Mouse (Mus musculus) ES-E14 (cell line): ENCODE measurements around the gene Ankrd24. TPM values are rescaled to one million over a fixed set of nuclear protein-coding genes. Genes with fewer than 3 reads are reported as not detected.

Experiments used
- DNase-seq: peaks from one replicate; pipeline ENCODE4 v3.0.0-alpha.2; 2013; ENCODE audit warnings: low read depth, low spot score
- H3K27ac ChIP-seq: 2 replicates; pipeline ENCODE4 v1.5.1; 2012; ENCODE audit warnings: low read depth, mild to moderate bottlenecking, low read length, moderate library complexity, mixed read lengths; ENCODE audit not compliant: poor library complexity, insufficient read depth, severe bottlenecking
- H3K36me3 ChIP-seq: 2 replicates; pipeline ENCODE4 v1.6.1; 2012; ENCODE audit warnings: mild to moderate bottlenecking, low read length, moderate library complexity, mixed read lengths; ENCODE audit not compliant: control insufficient read depth, poor library complexity, insufficient read depth, severe bottlenecking
- H3K4me1 ChIP-seq, 2 experiments: fragments of 150-350 bp in 1 of 2; sonication (generic) in 1 of 2; 2 replicates each; pipeline ENCODE4 v1.6.1; 2012; ENCODE audit warnings: low read length in 2 of 2, mild to moderate bottlenecking in 1 of 2, mixed read lengths in 1 of 2; ENCODE audit not compliant: control insufficient read depth in 2 of 2, insufficient read depth in 2 of 2, poor library complexity in 1 of 2
- H3K4me3 ChIP-seq, 2 experiments: fragments of 150-350 bp in 1 of 2; sonication (generic) in 1 of 2; 2 replicates each; pipeline ENCODE4 v1.5.1; 2012; ENCODE audit warnings: low read length in 2 of 2, low read depth in 1 of 2, mild to moderate bottlenecking in 1 of 2, mixed read lengths in 1 of 2; ENCODE audit not compliant: insufficient read depth in 1 of 2, poor library complexity in 1 of 2, severe bottlenecking in 1 of 2
- H3K9ac ChIP-seq: 2 replicates; pipeline ENCODE4 v1.6.1; 2012; ENCODE audit warnings: low read depth, mild to moderate bottlenecking, low read length, mixed read lengths; ENCODE audit not compliant: poor library complexity, insufficient read depth, severe bottlenecking
- H3K9me3 ChIP-seq: fragments of 150-350 bp; sonication (generic); 2 replicates; pipeline ENCODE4 v1.6.1; 2012; ENCODE audit warnings: low read depth, mild to moderate bottlenecking, low read length; ENCODE audit not compliant: control insufficient read depth, insufficient read depth
- CHD2 ChIP-seq: IDR thresholded peaks from 2 replicates; pipeline ENCODE4 v1.6.1; 2014; ENCODE audit warnings: mild to moderate bottlenecking, low read depth, low read length, inconsistent platforms
- HCFC1 ChIP-seq: IDR thresholded peaks from 2 replicates; pipeline ENCODE4 v1.6.1; 2012; ENCODE audit warnings: low read length, inconsistent platforms, borderline replicate concordance; ENCODE audit not compliant: insufficient read depth
- MAFK ChIP-seq: IDR thresholded peaks from 2 replicates; pipeline ENCODE4 v1.6.1; 2014; ENCODE audit warnings: mild to moderate bottlenecking, low read depth, low read length, inconsistent platforms; ENCODE audit not compliant: insufficient read depth
- ZC3H11A ChIP-seq: IDR thresholded peaks from 2 replicates; pipeline ENCODE4 v1.6.1; 2012; ENCODE audit warnings: low read depth, mild to moderate bottlenecking, inconsistent platforms, low read length, borderline replicate concordance
- ZNF384 ChIP-seq: IDR thresholded peaks from 2 replicates; pipeline ENCODE4 v1.6.1; 2012; ENCODE audit warnings: low read depth, low read length, inconsistent platforms
- in situ Hi-C, 2 experiments: fragments of 600-800 bp; cut with MboI; formaldehyde crosslinking; loops; one replicate each; pipeline ENCODE4 v1.15.1; 2025; ENCODE audit warnings: low sequenced_read_pairs in 2 of 2, inconsistent platforms in 1 of 2; ENCODE audit not compliant: unreplicated experiment in 2 of 2
- total RNA-seq: library from RNA; depleted of rRNA; stranded (reverse); fragments of 300-350 nt; gene quantifications from 2 replicates; pipeline ENCODE4 v1.2.3, GENCODE M21; 2012

The Ankrd24 gene
- total RNA-seq, 1 experiment = 14.4 TPM

DNA sequence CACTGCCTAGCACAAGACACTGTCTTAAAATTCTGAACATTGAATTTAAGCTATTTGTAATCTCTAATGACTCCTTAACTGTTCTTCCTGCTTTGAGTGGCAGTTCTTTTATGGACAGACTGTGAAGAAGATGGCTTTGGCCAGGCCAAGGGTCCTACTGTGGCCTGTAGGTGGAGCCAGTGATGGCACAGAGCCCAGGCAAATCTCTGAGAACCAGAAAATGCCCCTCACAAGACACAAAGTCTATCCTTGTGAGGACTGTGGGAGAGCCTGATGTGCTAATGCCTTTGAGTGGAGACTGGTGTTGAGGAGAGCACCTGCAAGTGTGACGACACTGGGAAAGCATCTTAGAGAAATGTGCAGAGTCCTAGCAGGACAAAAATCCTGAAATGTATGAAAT lies 20.0 kb upstream of the Ankrd24 start:
- H3K4me1 ChIP-seq = peaks cover 0 to 16% of the 10 kb centered on the region in 2 experiments; a peak in 1 of 4 replicates
- TF ChIP-seq ZC3H11A (no peak), HCFC1 (no peak), ZNF384 (no peak), CHD2 (no peak), MAFK (no peak)
- DNase-seq = no peak
- H3K27ac ChIP-seq = no peak overlapping the region
- no peak overlapping the region for H3K9ac ChIP-seq
- no peak overlapping the region for H3K4me3 ChIP-seq
- peaks cover 4% of the 10 kb centered on the region; the same call in 1 of the 2 replicates for H3K36me3 ChIP-seq
- H3K9me3 ChIP-seq = no peaks in the 10 kb centered on the region
- in situ Hi-C loops = no loop called here

DNA sequence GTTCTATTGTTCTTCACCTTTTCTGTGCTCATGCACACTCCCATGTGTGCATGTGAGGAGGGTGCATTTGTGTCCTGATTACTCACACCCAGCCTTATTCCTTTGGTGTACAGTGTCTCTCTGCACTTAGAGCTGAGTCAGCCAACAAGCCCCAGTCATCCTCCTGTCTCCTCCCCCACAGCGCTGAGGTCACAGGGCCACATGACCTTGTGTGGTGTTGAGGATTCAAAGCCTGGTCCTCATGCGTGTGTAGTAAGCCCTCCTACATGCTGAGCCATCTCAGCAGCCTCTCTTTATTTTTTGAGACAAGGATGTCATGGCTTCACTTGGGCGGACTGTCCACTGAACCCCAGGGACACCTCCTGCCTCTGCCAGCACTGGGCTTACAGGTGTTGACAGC lies 15.6 kb upstream of the Ankrd24 start:
- peaks cover 7 to 30% of the 10 kb centered on the region in 2 experiments for H3K4me1 ChIP-seq
- no peak for DNase-seq
- H3K4me3 ChIP-seq = no peak overlapping the region
- in situ Hi-C loops = no loop called here
- no peak for TF ChIP-seq CHD2
- peak; percentile 77 for TF ChIP-seq MAFK
- no peak for TF ChIP-seq ZC3H11A
- no peak for TF ChIP-seq ZNF384
- no peak for TF ChIP-seq HCFC1
- no peak overlapping the region for H3K27ac ChIP-seq
- H3K36me3 ChIP-seq = peaks cover 3% of the 10 kb centered on the region; the same call in 1 of the 2 replicates
- no peaks in the 10 kb centered on the region for H3K9me3 ChIP-seq
- peak overlapping the region; percentile 41; the same call in 1 of the 2 replicates for H3K9ac ChIP-seq

DNA sequence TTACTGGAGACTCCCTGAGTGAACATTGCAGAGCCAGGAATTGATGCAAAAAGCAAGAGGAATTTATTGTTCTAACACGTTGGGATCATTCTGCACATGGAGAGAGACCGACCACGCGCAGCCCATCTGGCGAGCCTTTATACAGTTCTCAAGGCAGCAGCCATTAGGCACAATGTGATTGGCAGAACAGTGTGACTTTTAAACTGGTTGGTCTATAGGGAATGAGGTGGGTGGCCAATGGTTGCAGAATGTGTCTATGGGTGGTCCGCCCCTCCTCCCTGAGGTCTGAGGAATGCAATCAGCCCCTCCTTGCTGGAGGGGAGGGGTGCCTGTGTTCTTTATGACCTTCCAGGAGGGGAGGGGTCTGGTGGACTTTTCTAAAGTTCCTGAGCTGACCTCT lies 12.9 kb upstream of the Ankrd24 start:
- in situ Hi-C loops = no loop called here
- TF ChIP-seq ZNF384 (no peak), ZC3H11A (no peak), MAFK (no peak), HCFC1 (no peak), CHD2 (no peak)
- H3K4me3 ChIP-seq = peak overlapping the region; percentile 18 to 20; a peak in 2 of 4 replicates
- no peaks in the 10 kb centered on the region for H3K36me3 ChIP-seq
- peak overlapping the region; percentile 18; the same call in 1 of the 2 replicates for H3K9ac ChIP-seq
- H3K27ac ChIP-seq = no peak overlapping the region
- peak; percentile 67 for DNase-seq
- no peaks in the 10 kb centered on the region for H3K9me3 ChIP-seq
- H3K4me1 ChIP-seq = peaks cover 7 to 31% of the 10 kb centered on the region in 2 experiments

DNA sequence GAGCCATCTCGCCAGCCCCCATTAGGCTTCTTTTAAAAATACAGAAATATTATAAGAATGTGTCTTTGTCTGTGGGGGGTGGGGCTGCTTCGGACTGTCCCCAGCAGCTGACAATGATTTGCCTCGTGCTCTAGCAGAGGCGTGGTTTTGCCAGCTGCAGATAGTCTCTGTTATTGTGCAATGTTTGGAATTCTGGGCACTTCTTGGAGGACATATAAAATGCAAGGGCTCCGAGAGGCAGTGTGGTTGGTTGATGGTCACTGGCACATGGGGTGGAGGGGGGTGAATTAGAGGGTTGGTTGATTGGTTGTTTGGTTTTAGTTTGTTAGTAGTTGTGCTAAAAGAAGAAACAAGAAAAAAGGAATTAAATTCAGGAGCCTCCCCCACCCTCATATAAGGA lies 8.4 kb upstream of the Ankrd24 start:
- Histone ChIP-seq H3K9me3 (no peaks in the 10 kb centered on the region), H3K27ac (no peak overlapping the region), H3K36me3 (peaks cover 10% of the 10 kb centered on the region; the same call in 1 of the 2 replicates), H3K4me1 (peaks cover 12 to 35% of the 10 kb centered on the region in 2 experiments), H3K4me3 (no peak overlapping the region), H3K9ac (no peak overlapping the region)
- in situ Hi-C loops = no loop called here
- no peak for DNase-seq
- no peak for TF ChIP-seq ZC3H11A
- no peak for TF ChIP-seq ZNF384
- no peak for TF ChIP-seq HCFC1
- no peak for TF ChIP-seq CHD2
- TF ChIP-seq MAFK = no peak
